Mouse (Mus musculus): ENCODE measurements around the gene Rps21.

GRCm38 (mm10) chr2:180234980-180235379 is 22.2 kb upstream of the Rps21 start:
- no peak for TF ChIP-seq CTCF (IDR thresholded peaks at IDR 0.05; ENCODE audit: control insufficient read depth, insufficient read depth, insufficient replicate concordance, low read depth, low read length)
- TF ChIP-seq POLR2A (IDR thresholded peaks at IDR 0.05; ENCODE audit: control insufficient read depth, low read depth, low read length), result no peak

Data from testis, adult 2 months (tissue).